Mouse (Mus musculus) ES-Bruce4 (cell line): ENCODE measurements around the gene Krt1.

Experiments used
- CTCF ChIP-seq: IDR thresholded peaks from one replicate; pipeline ENCODE4 v1.8.1; 2011; ENCODE audit warnings: low read depth, low read length
- POLR2A ChIP-seq: IDR thresholded peaks from one replicate; pipeline ENCODE4 v1.8.1; 2011; ENCODE audit warnings: low read length; ENCODE audit not compliant: insufficient read depth

DNA sequence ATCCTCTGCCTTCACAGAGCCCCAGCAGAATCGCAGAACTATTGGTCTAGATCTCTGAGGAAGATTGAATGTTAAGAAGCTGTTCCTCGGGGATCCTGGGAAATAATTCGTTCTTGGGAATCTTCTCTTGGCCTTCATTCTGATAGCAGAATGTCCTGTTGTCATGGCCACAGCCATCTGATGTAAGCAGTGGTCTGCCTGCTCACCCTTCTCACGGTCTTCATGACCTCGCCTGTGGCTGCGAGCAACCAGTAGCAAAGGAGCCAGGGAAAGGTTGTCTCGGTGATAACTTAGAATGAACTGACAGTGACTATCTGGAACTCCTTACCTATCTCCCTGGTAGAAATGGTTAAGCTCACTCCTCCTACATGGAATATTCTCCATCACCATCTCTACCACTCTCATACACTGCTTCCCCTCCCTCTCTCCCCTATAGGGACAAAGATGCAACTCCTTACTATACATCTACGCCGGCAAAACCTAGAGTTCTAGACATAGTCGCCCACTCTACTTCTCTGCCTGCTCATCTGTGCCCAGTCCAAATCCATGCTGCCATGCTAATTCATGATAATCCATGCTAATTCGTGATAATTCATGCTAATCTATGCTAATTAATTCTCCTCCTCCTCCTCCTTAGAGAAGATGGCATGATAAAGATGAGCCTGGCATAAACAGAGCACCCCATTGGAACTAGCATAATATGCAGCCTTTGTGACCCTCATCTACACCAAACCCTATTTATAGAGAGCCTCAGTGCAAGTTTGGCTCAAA, 47.4 kb downstream of the Krt1 start:
- TF ChIP-seq CTCF (no peak), POLR2A (no peak)
